Mouse (Mus musculus) 3134 (cell line): ENCODE measurements around the gene Sp110.
"Not testable (repeated sequence)": the region's sequence is repeated elsewhere in the genome, so short reads cannot be mapped to it uniquely, and the experiment has no call there.

Source experiments
- DNase-seq: peaks from one replicate; pipeline ENCODE4 v3.0.0-alpha.2; 2011; ENCODE audit warnings: low spot score; ENCODE audit not compliant: insufficient read length; ENCODE audit errors: extremely low read depth

Gene Sp110

GRCm38 (mm10) chr1:85555261-85555660 lies 43.4 kb downstream of the Sp110 start:
- DNase-seq = not testable (repeated sequence)

- not testable (repeated sequence) for DNase-seq
These were observed 52.2 kb downstream of the Sp110 start for GRCm38 (mm10) chr1:85546442-85546841.

- DNase-seq = not testable (repeated sequence)
These were observed 54.8 kb downstream of the Sp110 start for GRCm38 (mm10) chr1:85543818-85544217.

GRCm38 (mm10) chr1:85528451-85529110 lies 70.0 kb downstream of the Sp110 start:
- not testable (repeated sequence) for DNase-seq
